Mouse (Mus musculus): ENCODE results near the gene Crebl2. TPM values are rescaled to one million over a fixed set of nuclear protein-coding genes. Genes with fewer than 3 reads are reported as not detected.
A peak's percentile ranks its signal among the peaks of the same experiment; 100 is the strongest.

Gene Crebl2
- total and polyA plus RNA-seq, 3 experiments = 1.4 to 2.2 (median 1.5) TPM

GRCm38 (mm10) chr6:134796297-134796696 lies 33.7 kb upstream of the Crebl2 start:
- no peak overlapping the region for H3K4me3 ChIP-seq (replicated peaks in 1 of 3; ENCODE audit: low read depth in 2 of 3, low read length in 2 of 3, poor library complexity in 1 of 3)
- H3K4me2 ChIP-seq (ENCODE audit: insufficient read depth, low read depth, poor library complexity, severe bottlenecking) = no peak overlapping the region
- dilution Hi-C loops (cut with MboI; ENCODE audit: extremely low pct_ligation_motif_present, extremely low pct_unique_long_range_greater_than_20kb, low sequenced_read_pairs) = no loop called here

GRCm38 (mm10) chr6:134801483-134801882 lies 28.5 kb upstream of the Crebl2 start:
- Histone ChIP-seq H3K4me3 (replicated peaks in 1 of 3; ENCODE audit: low read depth in 2 of 3, low read length in 2 of 3, poor library complexity in 1 of 3) (no peak overlapping the region), H3K27me3 (replicated peaks) (no peaks in the 10 kb centered on the region), H3K9ac (ENCODE audit: insufficient read depth, low read depth) (no peak overlapping the region), H3K27ac (ENCODE audit: insufficient read depth, low read depth) (no peak overlapping the region), H3K9me3 (replicated peaks; ENCODE audit: low read length) (no peaks in the 10 kb centered on the region), H3K79me2 (replicated peaks; ENCODE audit: control insufficient read depth, extremely low read depth, insufficient read depth, poor library complexity, severe bottlenecking) (no peaks in the 10 kb centered on the region), H3K36me3 (replicated peaks in 1 of 2; ENCODE audit: control insufficient read depth in 1 of 2, insufficient read depth in 1 of 2, low read length in 1 of 2) (no peaks in the 10 kb centered on the region), H3K4me1 (ENCODE audit: control insufficient read depth in 1 of 2, insufficient read depth in 2 of 2) (peaks cover 12 to 60% of the 10 kb centered on the region in 2 experiments), H3K4me2 (ENCODE audit: insufficient read depth, low read depth, poor library complexity, severe bottlenecking) (no peak overlapping the region)
- dilution Hi-C loops (cut with MboI; ENCODE audit: extremely low pct_ligation_motif_present, extremely low pct_unique_long_range_greater_than_20kb, low sequenced_read_pairs) (no loop called here), in situ Hi-C loops (cut with MboI; ENCODE audit: low pct_ligation_motif_present, low pct_unique_long_range_greater_than_20kb, low sequenced_read_pairs) (no loop called here)
- TF ChIP-seq RCOR1 (conservative IDR thresholded peaks at IDR 0.05; ENCODE audit: low read depth, low read length) = no peak
- TF ChIP-seq POLR2A (IDR thresholded peaks at IDR 0.05; ENCODE audit: low read depth, low read length) = no peak
- TF ChIP-seq NELFE (IDR thresholded peaks at IDR 0.05; ENCODE audit: low read depth, low read length) = no peak
- no peak for TF ChIP-seq RAD21 (IDR thresholded peaks at IDR 0.05; ENCODE audit: low read depth, low read length)
- no peak for TF ChIP-seq E2F4 (IDR thresholded peaks at IDR 0.05; ENCODE audit: insufficient replicate concordance, low read depth, low read length)
- no peak for DNase-seq (ENCODE audit: extremely low read depth)

More at GRCm38 (mm10) chr6:134796297-134796696, 33.7 kb upstream of the Crebl2 start:
- peaks cover 2% of the 10 kb centered on the region for H3K27me3 ChIP-seq (replicated peaks)
- no peak for DNase-seq (ENCODE audit: extremely low read depth)
- H3K36me3 ChIP-seq (replicated peaks in 1 of 2; ENCODE audit: control insufficient read depth in 1 of 2, insufficient read depth in 1 of 2, low read length in 1 of 2) = no peaks in the 10 kb centered on the region
- no peak for TF ChIP-seq GABPA (IDR thresholded peaks at IDR 0.05; ENCODE audit: insufficient replicate concordance, low read depth, low read length)
- no peak for TF ChIP-seq MAFK (IDR thresholded peaks at IDR 0.05; ENCODE audit: insufficient replicate concordance, low read length)
- no peak for TF ChIP-seq MEF2A (IDR thresholded peaks at IDR 0.05; ENCODE audit: borderline replicate concordance, low read depth, low read length)
- no peak for TF ChIP-seq TBP (conservative IDR thresholded peaks at IDR 0.05; ENCODE audit: low read depth, low read length)
- TF ChIP-seq EP300 (IDR thresholded peaks at IDR 0.05; ENCODE audit: low read length) = no peak
- H3K9me3 ChIP-seq (replicated peaks; ENCODE audit: low read length) = no peaks in the 10 kb centered on the region
- no peak overlapping the region for H3K27ac ChIP-seq (ENCODE audit: insufficient read depth, low read depth)
- in situ Hi-C loops (cut with MboI; ENCODE audit: low pct_ligation_motif_present, low pct_unique_long_range_greater_than_20kb, low sequenced_read_pairs) = no loop called here
- peaks cover 3 to 31% of the 10 kb centered on the region in 2 experiments for H3K4me1 ChIP-seq (ENCODE audit: control insufficient read depth in 1 of 2, insufficient read depth in 2 of 2)
- peaks cover 8% of the 10 kb centered on the region for H3K79me2 ChIP-seq (replicated peaks; ENCODE audit: control insufficient read depth, extremely low read depth, insufficient read depth, poor library complexity, severe bottlenecking)
- no peak overlapping the region for H3K9ac ChIP-seq (ENCODE audit: insufficient read depth, low read depth)

- in situ Hi-C loops (cut with MboI; ENCODE audit: low pct_ligation_motif_present, low pct_unique_long_range_greater_than_20kb, low sequenced_read_pairs) = no loop called here
Measured at GRCm38 (mm10) chr6:134802641-134803043, 27.3 kb upstream of the Crebl2 start.

More at GRCm38 (mm10) chr6:134802641-134803043, 27.3 kb upstream of the Crebl2 start:
- H3K9ac ChIP-seq (ENCODE audit: insufficient read depth, low read depth) = no peak overlapping the region
- H3K9me3 ChIP-seq (replicated peaks; ENCODE audit: low read length) = no peaks in the 10 kb centered on the region
- DNase-seq (ENCODE audit: extremely low read depth) = peak; percentile 79
- H3K4me1 ChIP-seq (ENCODE audit: control insufficient read depth in 1 of 2, insufficient read depth in 2 of 2) = peaks cover 12 to 67% of the 10 kb centered on the region in 2 experiments
- no peaks in the 10 kb centered on the region for H3K36me3 ChIP-seq (replicated peaks in 1 of 2; ENCODE audit: control insufficient read depth in 1 of 2, insufficient read depth in 1 of 2, low read length in 1 of 2)
- peak overlapping the region; percentile 52 for H3K27ac ChIP-seq (ENCODE audit: insufficient read depth, low read depth)
- peak overlapping the region; percentile 86 for H3K4me2 ChIP-seq (ENCODE audit: insufficient read depth, low read depth, poor library complexity, severe bottlenecking)
- no peak overlapping the region for H3K4me3 ChIP-seq (replicated peaks in 1 of 3; ENCODE audit: low read depth in 2 of 3, low read length in 2 of 3, poor library complexity in 1 of 3)
- dilution Hi-C loops (cut with MboI; ENCODE audit: extremely low pct_ligation_motif_present, extremely low pct_unique_long_range_greater_than_20kb, low sequenced_read_pairs) = no loop called here
- no peaks in the 10 kb centered on the region for H3K79me2 ChIP-seq (replicated peaks; ENCODE audit: control insufficient read depth, extremely low read depth, insufficient read depth, poor library complexity, severe bottlenecking)
- no peaks in the 10 kb centered on the region for H3K27me3 ChIP-seq (replicated peaks)
- TF ChIP-seq MEF2A (IDR thresholded peaks at IDR 0.05; ENCODE audit: borderline replicate concordance, low read depth, low read length) (peak; percentile 75), ETS1 (conservative IDR thresholded peaks at IDR 0.05; ENCODE audit: low read depth, low read length) (peak; percentile 45), ZKSCAN1 (IDR thresholded peaks at IDR 0.05; ENCODE audit: borderline replicate concordance, low read depth, low read length) (no peak), MAZ (IDR thresholded peaks at IDR 0.05; ENCODE audit: low read depth, low read length) (no peak), JUN (IDR thresholded peaks at IDR 0.05; ENCODE audit: insufficient read depth, low read depth, low read length) (peak; percentile 16; the same call in 1 of the 2 replicates), PAX5 (IDR thresholded peaks at IDR 0.05; ENCODE audit: low read length) (no peak), TBP (conservative IDR thresholded peaks at IDR 0.05; ENCODE audit: low read depth, low read length) (peak; percentile 53; the same call in 1 of the 2 replicates), MAX (IDR thresholded peaks at IDR 0.05; ENCODE audit: low read length) (0 out of 2 replicates have a peak, but pooled peaks have one; percentile 19), MYC (IDR thresholded peaks at IDR 0.05; ENCODE audit: low read depth, low read length) (no peak), BHLHE40 (IDR thresholded peaks at IDR 0.05; ENCODE audit: low read depth, low read length) (0 out of 2 replicates have a peak, but pooled peaks have one; percentile 9), KAT2A (IDR thresholded peaks at IDR 0.05; ENCODE audit: insufficient replicate concordance, low read length) (no peak), EP300 (IDR thresholded peaks at IDR 0.05; ENCODE audit: low read length) (peak; percentile 46; the same call in 1 of the 2 replicates), IRF4 (IDR thresholded peaks at IDR 0.05; ENCODE audit: low read depth, low read length) (peak; percentile 45; the same call in 1 of the 2 replicates), ZMIZ1 (IDR thresholded peaks at IDR 0.05; ENCODE audit: low read depth, low read length) (no peak; the same call in 1 of the 2 replicates), RCOR1 (conservative IDR thresholded peaks at IDR 0.05; ENCODE audit: low read depth, low read length) (0 out of 2 replicates have a peak, but pooled peaks have one; percentile 52), SIN3A (IDR thresholded peaks at IDR 0.05; ENCODE audit: low read length) (peak; percentile 36; the same call in 1 of the 2 replicates), TCF12 (IDR thresholded peaks at IDR 0.05; ENCODE audit: low read depth, low read length) (peak; percentile 29; the same call in 1 of the 2 replicates), MXI1 (IDR thresholded peaks at IDR 0.05; ENCODE audit: low read depth, low read length) (0 out of 2 replicates have a peak, but pooled peaks have one; percentile 34)

All from CH12.LX (cell line).